Mouse (Mus musculus): ENCODE data around the gene Igf1r. TPM values are rescaled to one million over a fixed set of nuclear protein-coding genes. Genes with fewer than 3 reads are reported as not detected.

The Igf1r gene
- polyA plus RNA-seq, 1 experiment, result 21.3 TPM

- H3K27ac ChIP-seq (ENCODE audit: control insufficient read depth, insufficient read depth, low read depth, low read length, poor library complexity), result no peak overlapping the region
- WGBS, result 71% methylated on average over 10 of the region's 10 CpGs
- no peaks in the 10 kb centered on the region for H3K4me1 ChIP-seq (ENCODE audit: control insufficient read depth, insufficient read depth, low read length)
- no peak overlapping the region for H3K4me3 ChIP-seq (replicated peaks; ENCODE audit: control insufficient read depth, low read depth, low read length)
- TF ChIP-seq POLR2A (IDR thresholded peaks at IDR 0.05; ENCODE audit: borderline replicate concordance, control insufficient read depth, low read depth, low read length) (no peak), CTCF (IDR thresholded peaks at IDR 0.05; ENCODE audit: control insufficient read depth, insufficient read depth, low read length) (no peak)
These were observed 230.8 kb downstream of the Igf1r start for GRCm38 (mm10) chr7:68183421-68183820.

GRCm38 (mm10) chr7:68189211-68189610, 236.6 kb downstream of the Igf1r start:
- 19% methylated on average over 6 of the region's 6 CpGs for WGBS
- peaks cover 1% of the 10 kb centered on the region; the same call in 1 of the 2 replicates for H3K4me1 ChIP-seq (ENCODE audit: control insufficient read depth, insufficient read depth, low read length)
- no peak overlapping the region for H3K27ac ChIP-seq (ENCODE audit: control insufficient read depth, insufficient read depth, low read depth, low read length, poor library complexity)
- TF ChIP-seq CTCF (IDR thresholded peaks at IDR 0.05; ENCODE audit: control insufficient read depth, insufficient read depth, low read length), result no peak
- no peak for TF ChIP-seq POLR2A (IDR thresholded peaks at IDR 0.05; ENCODE audit: borderline replicate concordance, control insufficient read depth, low read depth, low read length)
- H3K4me3 ChIP-seq (replicated peaks; ENCODE audit: control insufficient read depth, low read depth, low read length), result no peak overlapping the region

- peak overlapping the region; percentile 13; the same call in 1 of the 2 replicates for H3K27ac ChIP-seq (ENCODE audit: control insufficient read depth, insufficient read depth, low read depth, low read length, poor library complexity)
- peak overlapping the region; percentile 5 for H3K4me3 ChIP-seq (replicated peaks; ENCODE audit: control insufficient read depth, low read depth, low read length)
- WGBS, result 59% methylated on average over 13 of the region's 13 CpGs
- no peak for TF ChIP-seq POLR2A (IDR thresholded peaks at IDR 0.05; ENCODE audit: borderline replicate concordance, control insufficient read depth, low read depth, low read length)
- no peak; the same call in 1 of the 2 replicates for TF ChIP-seq CTCF (IDR thresholded peaks at IDR 0.05; ENCODE audit: control insufficient read depth, insufficient read depth, low read length)
- peaks cover 1% of the 10 kb centered on the region; the same call in 1 of the 2 replicates for H3K4me1 ChIP-seq (ENCODE audit: control insufficient read depth, insufficient read depth, low read length)
These were observed 237.2 kb downstream of the Igf1r start for GRCm38 (mm10) chr7:68189691-68190456.

- Histone ChIP-seq H3K4me3 (replicated peaks; ENCODE audit: control insufficient read depth, low read depth, low read length) (no peak overlapping the region), H3K4me1 (ENCODE audit: control insufficient read depth, insufficient read depth, low read length) (peaks cover 1% of the 10 kb centered on the region; the same call in 1 of the 2 replicates), H3K27ac (ENCODE audit: control insufficient read depth, insufficient read depth, low read depth, low read length, poor library complexity) (peak overlapping the region; percentile 32)
- TF ChIP-seq POLR2A (IDR thresholded peaks at IDR 0.05; ENCODE audit: borderline replicate concordance, control insufficient read depth, low read depth, low read length) (no peak; the same call in 1 of the 2 replicates), CTCF (IDR thresholded peaks at IDR 0.05; ENCODE audit: control insufficient read depth, insufficient read depth, low read length) (no peak)
- 36% methylated on average over 15 of the region's 15 CpGs for WGBS
These were observed 241.5 kb downstream of the Igf1r start for GRCm38 (mm10) chr7:68193958-68194695.

- no peaks in the 10 kb centered on the region for H3K4me1 ChIP-seq (ENCODE audit: control insufficient read depth, insufficient read depth, low read length)
- TF ChIP-seq CTCF (IDR thresholded peaks at IDR 0.05; ENCODE audit: control insufficient read depth, insufficient read depth, low read length) (no peak), POLR2A (IDR thresholded peaks at IDR 0.05; ENCODE audit: borderline replicate concordance, control insufficient read depth, low read depth, low read length) (no peak)
- 66% methylated on average over 7 of the region's 7 CpGs for WGBS
- H3K4me3 ChIP-seq (replicated peaks; ENCODE audit: control insufficient read depth, low read depth, low read length), result no peak overlapping the region
- no peak overlapping the region for H3K27ac ChIP-seq (ENCODE audit: control insufficient read depth, insufficient read depth, low read depth, low read length, poor library complexity)
These were observed 247.0 kb downstream of the Igf1r start for GRCm38 (mm10) chr7:68199609-68200008.

- 89% methylated on average over 8 of the region's 8 CpGs for WGBS
- TF ChIP-seq CTCF (IDR thresholded peaks at IDR 0.05; ENCODE audit: control insufficient read depth, insufficient read depth, low read length) (no peak), POLR2A (IDR thresholded peaks at IDR 0.05; ENCODE audit: borderline replicate concordance, control insufficient read depth, low read depth, low read length) (no peak)
- Histone ChIP-seq H3K4me3 (replicated peaks; ENCODE audit: control insufficient read depth, low read depth, low read length) (no peak overlapping the region), H3K27ac (ENCODE audit: control insufficient read depth, insufficient read depth, low read depth, low read length, poor library complexity) (no peak overlapping the region), H3K4me1 (ENCODE audit: control insufficient read depth, insufficient read depth, low read length) (no peaks in the 10 kb centered on the region)
These were observed 253.3 kb downstream of the Igf1r start for GRCm38 (mm10) chr7:68205776-68206427.

GRCm38 (mm10) chr7:68209039-68209438, 256.4 kb downstream of the Igf1r start:
- H3K4me1 ChIP-seq (ENCODE audit: control insufficient read depth, insufficient read depth, low read length), result no peaks in the 10 kb centered on the region
- TF ChIP-seq POLR2A (IDR thresholded peaks at IDR 0.05; ENCODE audit: borderline replicate concordance, control insufficient read depth, low read depth, low read length) (no peak), CTCF (IDR thresholded peaks at IDR 0.05; ENCODE audit: control insufficient read depth, insufficient read depth, low read length) (no peak)
- WGBS, result 24% methylated on average over 6 of the region's 6 CpGs
- H3K27ac ChIP-seq (ENCODE audit: control insufficient read depth, insufficient read depth, low read depth, low read length, poor library complexity), result no peak overlapping the region
- no peak overlapping the region for H3K4me3 ChIP-seq (replicated peaks; ENCODE audit: control insufficient read depth, low read depth, low read length)

- 72% methylated on average over 4 of the region's 4 CpGs for WGBS
- H3K27ac ChIP-seq (ENCODE audit: control insufficient read depth, insufficient read depth, low read depth, low read length, poor library complexity), result no peak overlapping the region
- H3K4me1 ChIP-seq (ENCODE audit: control insufficient read depth, insufficient read depth, low read length), result no peaks in the 10 kb centered on the region
- no peak overlapping the region for H3K4me3 ChIP-seq (replicated peaks; ENCODE audit: control insufficient read depth, low read depth, low read length)
- TF ChIP-seq POLR2A (IDR thresholded peaks at IDR 0.05; ENCODE audit: borderline replicate concordance, control insufficient read depth, low read depth, low read length) (no peak), CTCF (IDR thresholded peaks at IDR 0.05; ENCODE audit: control insufficient read depth, insufficient read depth, low read length) (no peak)
These were observed 257.8 kb downstream of the Igf1r start for GRCm38 (mm10) chr7:68210417-68210816.
